Mouse (Mus musculus): ENCODE data around the gene Etl4. TPM values are rescaled to one million over a fixed set of nuclear protein-coding genes. Genes with fewer than 3 reads are reported as not detected.

Etl4 gene
- total RNA-seq, 2 experiments from 2014 or later = 52.6 to 77.5 TPM

GRCm38 (mm10) chr2:20756964-20757363, 847.4 kb downstream of the Etl4 start:
- no peak for DNase-seq (ENCODE audit: low spot score)

GRCm38 (mm10) chr2:20759045-20759662, 849.6 kb downstream of the Etl4 start:
- no peak for DNase-seq (ENCODE audit: low spot score)

- no peak for DNase-seq (ENCODE audit: low spot score)
Observed at GRCm38 (mm10) chr2:20761320-20761719, 851.7 kb downstream of the Etl4 start.

GRCm38 (mm10) chr2:20761751-20762150, 852.2 kb downstream of the Etl4 start:
- DNase-seq (ENCODE audit: low spot score) = no peak

GRCm38 (mm10) chr2:20763511-20764212, 854.1 kb downstream of the Etl4 start:
- no peak for DNase-seq (ENCODE audit: low spot score)

- DNase-seq (ENCODE audit: low spot score) = peak; percentile 67
Observed at GRCm38 (mm10) chr2:20764566-20765090, 855.0 kb downstream of the Etl4 start.

GRCm38 (mm10) chr2:20768681-20769080, 859.1 kb downstream of the Etl4 start:
- peak; percentile 39 for DNase-seq (ENCODE audit: low spot score)

- DNase-seq (ENCODE audit: low spot score) = no peak
Observed at GRCm38 (mm10) chr2:20770171-20770570, 860.6 kb downstream of the Etl4 start.

- no peak for DNase-seq (ENCODE audit: low spot score)
Observed at GRCm38 (mm10) chr2:20774462-20774861, 864.9 kb downstream of the Etl4 start.

GRCm38 (mm10) chr2:20776171-20776704, 866.7 kb downstream of the Etl4 start:
- no peak for DNase-seq (ENCODE audit: low spot score)

GRCm38 (mm10) chr2:20777931-20778330, 868.4 kb downstream of the Etl4 start:
- DNase-seq (ENCODE audit: low spot score) = no peak

GRCm38 (mm10) chr2:20779484-20780381, 870.2 kb downstream of the Etl4 start:
- peak; percentile 59 for DNase-seq (ENCODE audit: low spot score)

- no peak for DNase-seq (ENCODE audit: low spot score)
Observed at GRCm38 (mm10) chr2:20801236-20801890, 891.8 kb downstream of the Etl4 start.

GRCm38 (mm10) chr2:20811506-20811905, 901.9 kb downstream of the Etl4 start:
- DNase-seq (ENCODE audit: low spot score) = peak; percentile 31

GRCm38 (mm10) chr2:20813986-20814385, 904.4 kb downstream of the Etl4 start:
- DNase-seq (ENCODE audit: low spot score) = no peak

- no peak for DNase-seq (ENCODE audit: low spot score)
Observed at GRCm38 (mm10) chr2:20818226-20818625, 908.6 kb downstream of the Etl4 start.

- no peak for DNase-seq (ENCODE audit: low spot score)
Observed at GRCm38 (mm10) chr2:20826258-20826657, 916.7 kb downstream of the Etl4 start.

GRCm38 (mm10) chr2:20830882-20831281, 921.3 kb downstream of the Etl4 start:
- DNase-seq (ENCODE audit: low spot score) = no peak

GRCm38 (mm10) chr2:20831608-20832406, 922.2 kb downstream of the Etl4 start:
- no peak for DNase-seq (ENCODE audit: low spot score)

- DNase-seq (ENCODE audit: low spot score) = no peak
Observed at GRCm38 (mm10) chr2:20849346-20849745, 939.8 kb downstream of the Etl4 start.
